Mouse (Mus musculus): ENCODE measurements at regions not wholly inside any gene's neighbourhood (a gene's known extent, or its start where the extent isn't known, plus 50 kb on each side); places are given as distances from the start of the nearest gene placed in this dataset.
A peak's percentile ranks its signal among the peaks of the same experiment; 100 is the strongest.

GRCm38 (mm10) chr13:43976676-43977075, 192.1 kb downstream of the Cd83 start:
- H3K4me1 ChIP-seq = no peaks in the 10 kb centered on the region
- WGBS = 80% methylated on average over 7 of the region's 7 CpGs
- no peaks in the 10 kb centered on the region for H3K9me3 ChIP-seq (replicated peaks)
- ATAC-seq (replicated peaks; ENCODE audit: low FRiP score) = no peak
- no peak overlapping the region for H3K4me2 ChIP-seq
- no peaks in the 10 kb centered on the region for H3K36me3 ChIP-seq
- no peak overlapping the region for H3K27ac ChIP-seq
- no peaks in the 10 kb centered on the region for H3K27me3 ChIP-seq
- no peak overlapping the region for H3K4me3 ChIP-seq (replicated peaks)
- H3K9ac ChIP-seq = no peak overlapping the region

GRCm38 (mm10) chr13:43987338-43987737, 202.8 kb downstream of the Cd83 start:
- Histone ChIP-seq H3K4me1 (peaks cover 23% of the 10 kb centered on the region), H3K36me3 (no peaks in the 10 kb centered on the region), H3K9ac (no peak overlapping the region), H3K4me3 (replicated peaks) (no peak overlapping the region), H3K9me3 (replicated peaks) (no peaks in the 10 kb centered on the region), H3K4me2 (no peak overlapping the region), H3K27ac (no peak overlapping the region), H3K27me3 (no peaks in the 10 kb centered on the region)
- WGBS = 65% methylated on average over 6 of the region's 6 CpGs
- ATAC-seq (replicated peaks; ENCODE audit: low FRiP score) = no peak

DNA sequence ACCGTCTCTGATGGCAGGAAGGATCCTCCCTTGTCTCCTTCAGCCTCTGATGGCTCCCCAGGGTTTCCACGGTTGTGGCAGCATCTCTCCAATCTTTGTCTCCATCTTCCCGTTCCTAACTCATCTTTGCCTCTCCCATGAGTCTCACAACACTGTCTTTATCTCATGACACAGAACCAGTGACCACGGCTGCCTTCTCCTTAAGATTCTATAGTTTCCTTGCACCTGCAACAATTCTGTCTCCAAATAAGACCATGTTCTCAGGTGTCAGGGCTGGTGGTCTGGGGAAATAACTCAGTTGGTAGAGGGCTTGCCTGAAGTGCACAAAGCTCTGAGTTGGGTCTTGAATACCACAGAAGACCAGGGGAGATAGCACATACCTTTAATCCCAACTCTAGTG, 203.8 kb downstream of the Cd83 start:
- Histone ChIP-seq H3K27me3 (no peaks in the 10 kb centered on the region), H3K4me2 (no peak overlapping the region), H3K4me3 (replicated peaks) (no peak overlapping the region), H3K27ac (no peak overlapping the region), H3K9me3 (replicated peaks) (no peaks in the 10 kb centered on the region), H3K36me3 (no peaks in the 10 kb centered on the region), H3K9ac (no peak overlapping the region), H3K4me1 (peaks cover 23% of the 10 kb centered on the region)
- ATAC-seq (replicated peaks; ENCODE audit: low FRiP score) = no peak
- WGBS = 91% methylated on average over 4 of the region's 4 CpGs

GRCm38 (mm10) chr13:43990281-43991101, 205.9 kb downstream of the Cd83 start:
- no peak for ATAC-seq (replicated peaks; ENCODE audit: low FRiP score)
- H3K36me3 ChIP-seq = no peaks in the 10 kb centered on the region
- no peak overlapping the region for H3K9ac ChIP-seq
- H3K27me3 ChIP-seq = no peaks in the 10 kb centered on the region
- no peaks in the 10 kb centered on the region for H3K9me3 ChIP-seq (replicated peaks)
- peaks cover 23% of the 10 kb centered on the region for H3K4me1 ChIP-seq
- H3K27ac ChIP-seq = no peak overlapping the region
- WGBS = 41% methylated on average over 16 of the region's 16 CpGs
- H3K4me2 ChIP-seq = no peak overlapping the region
- no peak overlapping the region for H3K4me3 ChIP-seq (replicated peaks)

GRCm38 (mm10) chr13:43991774-43992173, 207.2 kb downstream of the Cd83 start:
- 24% methylated on average over 5 of the region's 5 CpGs for WGBS
- H3K4me3 ChIP-seq (replicated peaks) = no peak overlapping the region
- no peak for ATAC-seq (replicated peaks; ENCODE audit: low FRiP score)
- peak overlapping the region; percentile 15; the same call in 1 of the 2 replicates for H3K27ac ChIP-seq
- peak overlapping the region; percentile 2; the same call in 1 of the 2 replicates for H3K4me2 ChIP-seq
- no peak overlapping the region for H3K9ac ChIP-seq
- H3K4me1 ChIP-seq = peaks cover 23% of the 10 kb centered on the region
- no peaks in the 10 kb centered on the region for H3K9me3 ChIP-seq (replicated peaks)
- no peaks in the 10 kb centered on the region for H3K36me3 ChIP-seq
- H3K27me3 ChIP-seq = no peaks in the 10 kb centered on the region

DNA sequence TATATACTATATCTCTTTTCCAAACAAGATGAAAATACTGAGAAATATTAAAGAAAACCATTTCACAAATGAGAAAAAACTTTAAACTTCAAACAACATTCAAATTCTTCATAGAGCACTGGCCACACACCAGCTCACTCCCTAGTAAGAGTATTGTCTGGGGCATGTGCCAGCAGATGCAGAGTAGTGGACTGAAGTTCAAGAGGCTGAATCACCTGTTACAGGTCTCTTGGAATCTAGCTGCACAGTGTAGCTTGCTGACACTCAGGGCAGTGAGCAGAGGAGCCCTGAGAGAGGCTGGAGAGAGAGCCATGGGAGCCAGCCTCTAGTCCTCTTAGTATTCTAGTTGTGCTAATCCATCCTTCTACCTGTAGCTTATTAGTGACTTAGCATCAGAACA, 208.4 kb downstream of the Cd83 start:
- ATAC-seq (replicated peaks; ENCODE audit: low FRiP score) = no peak
- H3K4me2 ChIP-seq = no peak overlapping the region
- H3K9ac ChIP-seq = no peak overlapping the region
- H3K27ac ChIP-seq = no peak overlapping the region
- no peaks in the 10 kb centered on the region for H3K36me3 ChIP-seq
- H3K27me3 ChIP-seq = no peaks in the 10 kb centered on the region
- no peaks in the 10 kb centered on the region for H3K9me3 ChIP-seq (replicated peaks)
- no peak overlapping the region for H3K4me3 ChIP-seq (replicated peaks)
- H3K4me1 ChIP-seq = peaks cover 23% of the 10 kb centered on the region

- no peak overlapping the region for H3K4me3 ChIP-seq (replicated peaks)
- no peak overlapping the region for H3K9ac ChIP-seq
- no peaks in the 10 kb centered on the region for H3K9me3 ChIP-seq (replicated peaks)
- WGBS = 94% methylated on average over 4 of the region's 4 CpGs
- H3K4me2 ChIP-seq = no peak overlapping the region
- no peak overlapping the region for H3K27ac ChIP-seq
- no peaks in the 10 kb centered on the region for H3K36me3 ChIP-seq
- no peak for ATAC-seq (replicated peaks; ENCODE audit: low FRiP score)
- no peaks in the 10 kb centered on the region for H3K27me3 ChIP-seq
- peaks cover 23% of the 10 kb centered on the region for H3K4me1 ChIP-seq
These were observed 209.8 kb downstream of the Cd83 start for GRCm38 (mm10) chr13:43994361-43994760.

DNA sequence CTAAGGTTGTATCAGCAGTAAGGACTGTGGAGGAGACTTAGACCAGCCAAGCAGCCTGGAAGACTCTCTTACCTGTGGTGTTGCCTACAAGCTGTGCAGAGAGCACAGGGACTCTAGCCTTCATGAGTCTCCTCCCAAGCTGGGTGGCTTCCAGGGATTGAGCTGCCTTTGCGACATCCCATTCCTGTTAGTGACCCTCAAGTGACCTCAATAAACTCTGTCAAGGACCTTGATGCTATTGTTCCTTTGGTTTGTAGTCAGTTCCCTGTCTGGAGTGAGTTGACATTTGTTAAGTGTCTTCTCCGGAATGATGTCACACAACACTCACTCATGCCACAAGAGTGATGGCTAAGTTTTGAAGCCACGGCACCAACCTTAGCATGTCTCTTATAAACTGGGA, 211.0 kb downstream of the Cd83 start:
- Histone ChIP-seq H3K9ac (no peak overlapping the region), H3K4me1 (peaks cover 17% of the 10 kb centered on the region), H3K36me3 (no peaks in the 10 kb centered on the region), H3K9me3 (replicated peaks) (no peaks in the 10 kb centered on the region), H3K27me3 (no peaks in the 10 kb centered on the region), H3K27ac (no peak overlapping the region), H3K4me2 (no peak overlapping the region), H3K4me3 (replicated peaks) (no peak overlapping the region)
- WGBS = 46% methylated on average over 3 of the region's 3 CpGs
- ATAC-seq (replicated peaks; ENCODE audit: low FRiP score) = no peak

DNA sequence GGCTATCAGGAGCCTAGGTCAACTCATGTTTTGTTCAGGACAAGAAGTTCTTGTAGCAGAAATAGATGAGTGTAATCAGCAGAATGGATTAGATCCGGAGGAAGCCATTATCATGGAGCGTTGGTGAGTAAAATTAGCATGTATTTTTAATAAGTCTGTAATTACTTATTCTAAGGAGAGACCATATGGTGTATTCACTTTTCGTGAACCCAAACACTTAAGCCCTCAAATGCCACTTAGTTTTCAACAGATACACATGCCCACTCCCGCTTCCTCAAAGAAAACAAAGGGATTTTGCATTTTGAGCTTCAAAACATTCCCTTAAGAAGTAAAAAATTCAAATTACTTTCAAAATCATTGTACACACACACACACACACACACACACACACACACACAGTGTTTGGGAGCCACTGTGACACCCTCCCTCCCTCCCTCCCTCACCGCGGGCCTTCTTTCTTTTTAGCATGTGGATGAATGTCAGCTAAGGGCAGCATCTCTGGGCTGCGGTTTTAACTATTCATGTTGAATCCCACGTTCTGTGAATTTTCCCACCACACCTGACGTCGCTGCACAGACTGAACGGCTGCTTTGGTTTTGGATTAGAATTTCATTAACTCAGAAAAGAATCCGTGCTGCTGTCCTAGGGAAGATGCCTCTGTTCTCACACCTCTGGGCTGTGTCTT, 217.4 kb downstream of the Cd83 start:
- Histone ChIP-seq H3K4me3 (replicated peaks) (no peak overlapping the region), H3K27me3 (peaks cover 2% of the 10 kb centered on the region; the same call in 1 of the 2 replicates), H3K4me1 (no peaks in the 10 kb centered on the region), H3K9ac (no peak overlapping the region), H3K4me2 (no peak overlapping the region), H3K27ac (no peak overlapping the region), H3K9me3 (replicated peaks) (no peaks in the 10 kb centered on the region), H3K36me3 (no peaks in the 10 kb centered on the region)
- 87% methylated on average over 12 of the region's 12 CpGs for WGBS
- no peak for ATAC-seq (replicated peaks; ENCODE audit: low FRiP score)

- H3K4me3 ChIP-seq (replicated peaks) = no peak overlapping the region
- no peak overlapping the region for H3K27ac ChIP-seq
- H3K4me2 ChIP-seq = no peak overlapping the region
- H3K4me1 ChIP-seq = peaks cover 16% of the 10 kb centered on the region
- no peaks in the 10 kb centered on the region for H3K9me3 ChIP-seq (replicated peaks)
- H3K36me3 ChIP-seq = no peaks in the 10 kb centered on the region
- WGBS = 85% methylated on average over 2 of the region's 2 CpGs
- no peak for ATAC-seq (replicated peaks; ENCODE audit: low FRiP score)
- H3K27me3 ChIP-seq = no peaks in the 10 kb centered on the region
- no peak overlapping the region for H3K9ac ChIP-seq
These were observed 228.3 kb downstream of the Cd83 start for GRCm38 (mm10) chr13:44012868-44013267.

DNA sequence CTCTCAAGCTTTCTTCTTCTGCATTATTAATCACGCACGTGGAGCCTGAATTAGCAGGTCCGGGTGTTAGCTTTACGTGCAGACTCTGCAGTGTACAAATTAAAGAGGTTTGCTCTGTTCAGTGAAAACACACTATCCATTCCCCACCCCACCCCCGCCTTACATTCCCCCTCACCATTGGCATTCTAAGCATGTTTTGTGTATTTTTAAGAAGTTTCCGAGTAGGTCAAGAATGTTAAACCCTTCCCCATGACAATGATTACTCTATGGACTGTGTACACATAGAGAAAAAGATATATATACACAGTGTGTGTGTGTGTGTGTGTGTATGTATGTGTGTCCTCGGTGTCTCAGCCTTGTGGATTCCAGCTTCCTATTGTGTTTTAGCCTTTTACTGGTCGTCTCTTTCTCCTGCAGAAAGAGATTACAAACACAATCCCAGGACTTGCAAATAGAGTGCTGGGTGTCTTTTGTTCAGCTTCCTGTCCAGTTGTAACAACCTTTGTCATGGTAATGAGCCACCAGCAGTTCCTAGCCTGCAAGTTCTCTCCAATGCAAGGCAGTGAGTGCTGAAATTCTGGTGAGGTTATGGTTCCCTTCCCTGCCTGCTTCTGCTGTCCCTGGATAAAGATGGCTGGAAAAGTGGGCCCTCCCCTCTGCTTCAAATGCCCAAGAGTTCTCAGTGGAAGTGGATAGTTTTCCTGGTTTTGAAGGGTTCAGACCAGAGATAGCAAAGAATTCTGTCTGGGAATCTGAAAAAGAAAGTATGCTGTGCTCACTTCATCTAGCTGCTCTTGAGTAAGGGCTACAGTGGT, 234.1 kb downstream of the Cd83 start:
- no peaks in the 10 kb centered on the region for H3K9me3 ChIP-seq (replicated peaks)

DNA sequence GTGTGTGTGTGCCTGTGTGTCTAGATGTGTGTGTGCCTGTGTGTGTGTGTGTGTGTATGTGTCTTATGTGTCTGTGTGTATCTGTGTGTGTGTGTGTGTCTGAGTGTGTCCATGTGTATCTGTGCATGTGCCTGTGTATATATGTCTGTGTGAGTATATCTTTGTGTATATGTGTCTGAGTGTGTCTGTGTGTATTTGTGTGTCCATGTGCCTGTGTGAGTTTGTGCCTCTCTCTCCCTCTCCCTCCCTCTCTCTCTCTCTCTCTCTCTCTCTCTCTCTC, 234.7 kb downstream of the Cd83 start:
- no peak overlapping the region for H3K27ac ChIP-seq
- no peak for ATAC-seq (replicated peaks; ENCODE audit: low FRiP score)
- no peaks in the 10 kb centered on the region for H3K27me3 ChIP-seq
- no peak overlapping the region for H3K4me2 ChIP-seq
- H3K4me1 ChIP-seq = peaks cover 17% of the 10 kb centered on the region
- H3K9ac ChIP-seq = no peak overlapping the region
- H3K4me3 ChIP-seq (replicated peaks) = no peak overlapping the region
- no peaks in the 10 kb centered on the region for H3K9me3 ChIP-seq (replicated peaks)
- no peaks in the 10 kb centered on the region for H3K36me3 ChIP-seq

More for the DNA sequence above, 234.1 kb downstream of the Cd83 start:
- Histone ChIP-seq H3K36me3 (no peaks in the 10 kb centered on the region), H3K4me1 (peaks cover 12% of the 10 kb centered on the region), H3K9ac (no peak overlapping the region), H3K27ac (no peak overlapping the region), H3K27me3 (no peaks in the 10 kb centered on the region), H3K4me2 (no peak overlapping the region), H3K4me3 (replicated peaks) (no peak overlapping the region)
- ATAC-seq (replicated peaks; ENCODE audit: low FRiP score) = no peak
- 41% methylated on average over 8 of the region's 8 CpGs for WGBS
